Mouse (Mus musculus) ovary, adult 18-20 months (tissue): ENCODE measurements around the gene Gm10100.
"Not testable (repeated sequence)": the region's sequence is repeated elsewhere in the genome, so short reads cannot be mapped to it uniquely, and the experiment has no call there.

Experiments
- DNase-seq: peaks from one replicate; pipeline ENCODE4 v3.0.0; 2022; ENCODE audit warnings: low spot score, mixed read lengths

The Gm10100 gene

GRCm38 (mm10) chr10:77752312-77752711, 26.0 kb downstream of the Gm10100 start:
- DNase-seq = not testable (repeated sequence)

- DNase-seq = no peak
Measured at GRCm38 (mm10) chr10:77753448-77753847, 27.2 kb downstream of the Gm10100 start.

GRCm38 (mm10) chr10:77759582-77759981, 33.3 kb downstream of the Gm10100 start, which contains the start of gene Gm3233:
Gene Gm3233 (minus strand): TSS chr10:77759682.
- DNase-seq = not testable (repeated sequence)

- DNase-seq = no peak
Measured at GRCm38 (mm10) chr10:77769727-77770126, 43.4 kb downstream of the Gm10100 start.

GRCm38 (mm10) chr10:77771225-77771624, 44.9 kb downstream of the Gm10100 start, which contains the start of gene Gm3238:
Gene Gm3238 (minus strand): TSS chr10:77771325.
- DNase-seq = not testable (repeated sequence)

GRCm38 (mm10) chr10:77772142-77772541, 45.9 kb downstream of the Gm10100 start:
- not testable (repeated sequence) for DNase-seq
